Mouse (Mus musculus) monocyte, adult 2 months (primary cell): ENCODE measurements at regions not wholly inside any gene's neighbourhood (a gene's known extent, or its start where the extent isn't known, plus 50 kb on each side); places are given as distances from the start of the nearest gene placed in this dataset.

Experiments
- DNase-seq, 2 experiments: peaks; one replicate each; pipeline ENCODE4 v3.0.0; 2022; ENCODE audit warnings: low spot score in 2 of 2, low read depth in 1 of 2

- DNase-seq, result no peak
Measured at GRCm38 (mm10) chr17:80891656-80892055, 52.8 kb upstream of the Tmem178 start.

- DNase-seq, result no peak
Measured at GRCm38 (mm10) chr17:80889095-80889494, 55.3 kb upstream of the Tmem178 start.

GRCm38 (mm10) chr17:80887749-80888119 lies 56.7 kb upstream of the Tmem178 start:
- no peak for DNase-seq

GRCm38 (mm10) chr17:80887021-80887748 lies 57.2 kb upstream of the Tmem178 start:
- no peak for DNase-seq

GRCm38 (mm10) chr17:80886211-80886701 lies 58.2 kb upstream of the Tmem178 start:
- DNase-seq, result no peak

GRCm38 (mm10) chr17:80885706-80886105 lies 58.7 kb upstream of the Tmem178 start:
- no peak for DNase-seq

GRCm38 (mm10) chr17:80884886-80885285 lies 59.5 kb upstream of the Tmem178 start:
- no peak for DNase-seq

- no peak for DNase-seq
Measured at GRCm38 (mm10) chr17:80882476-80882875, 62.0 kb upstream of the Tmem178 start.

GRCm38 (mm10) chr17:80880325-80880724 lies 64.1 kb upstream of the Tmem178 start:
- DNase-seq, result no peak

- DNase-seq, result no peak
Measured at GRCm38 (mm10) chr17:80875352-80876044, 68.9 kb upstream of the Tmem178 start.

GRCm38 (mm10) chr17:80870965-80871364 lies 73.5 kb upstream of the Tmem178 start:
- no peak for DNase-seq

GRCm38 (mm10) chr17:80862338-80862737 lies 82.1 kb upstream of the Tmem178 start:
- DNase-seq, result no peak

- DNase-seq, result no peak
Measured at GRCm38 (mm10) chr17:80846996-80847810, 97.2 kb upstream of the Tmem178 start.

GRCm38 (mm10) chr17:80845349-80845748 lies 99.1 kb upstream of the Tmem178 start:
- no peak for DNase-seq

GRCm38 (mm10) chr17:80841903-80842302 lies 102.5 kb upstream of the Tmem178 start:
- no peak for DNase-seq

GRCm38 (mm10) chr17:80840896-80841295 lies 103.5 kb upstream of the Tmem178 start:
- no peak for DNase-seq

GRCm38 (mm10) chr17:80840452-80840851 lies 104.0 kb upstream of the Tmem178 start:
- no peak for DNase-seq

- no peak for DNase-seq
Measured at GRCm38 (mm10) chr17:80834701-80835100, 106.4 kb upstream of the Map4k3 start.

GRCm38 (mm10) chr17:80834176-80834517 lies 105.9 kb upstream of the Map4k3 start:
- no peak for DNase-seq

GRCm38 (mm10) chr17:80833355-80834175 lies 105.3 kb upstream of the Map4k3 start:
- no peak for DNase-seq

GRCm38 (mm10) chr17:80831686-80832085 lies 103.4 kb upstream of the Map4k3 start:
- DNase-seq, result no peak
